Mouse (Mus musculus): ENCODE results near the gene M1ap.

DNA sequence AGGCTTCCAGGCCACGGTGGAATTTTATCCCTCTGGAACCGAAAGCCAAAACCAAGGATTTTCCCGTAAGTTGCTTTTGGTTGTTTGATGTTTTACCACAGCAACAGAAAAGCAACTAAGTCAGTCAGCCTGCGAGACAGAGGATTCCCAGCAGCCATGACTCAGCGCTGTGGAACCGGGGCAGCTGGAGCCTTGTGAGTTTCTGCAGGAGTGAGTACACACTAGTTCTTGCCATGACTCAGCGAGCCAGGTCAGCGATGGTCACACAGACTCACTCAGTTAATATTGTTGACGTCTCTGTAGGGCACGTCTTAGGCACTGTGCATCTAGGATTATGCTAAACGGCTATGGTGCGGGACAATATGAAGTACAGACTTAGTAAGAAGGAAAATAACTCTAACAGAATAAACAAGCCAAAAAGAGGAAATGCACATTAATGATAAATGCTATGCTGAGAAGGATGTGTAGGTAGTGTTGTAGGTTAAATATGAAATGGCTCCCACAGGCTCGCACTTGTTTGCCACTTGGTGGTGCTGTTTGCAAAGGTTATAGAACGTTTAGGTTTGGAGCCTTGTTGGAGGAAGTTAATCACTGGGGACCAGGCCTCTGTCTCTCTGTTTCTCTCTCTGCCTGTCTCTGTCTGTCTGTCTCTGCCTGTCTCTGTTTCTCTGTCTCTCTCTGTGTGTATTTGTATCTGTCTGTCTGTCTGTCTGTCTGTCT is 37.4 kb upstream of the M1ap start:
- TF ChIP-seq GATA1 (IDR thresholded peaks at IDR 0.05; ENCODE audit: borderline replicate concordance, low read length) (no peak), FLI1 (IDR thresholded peaks at IDR 0.05; ENCODE audit: low read length) (no peak)
